Mouse (Mus musculus) erythroblast, embryonic 14.5 days (primary cell): ENCODE measurements around the gene Pigg. TPM values are rescaled to one million over a fixed set of nuclear protein-coding genes. Genes with fewer than 3 reads are reported as not detected.

Source experiments
- H3K27me3 ChIP-seq: 2 replicates; pipeline ENCODE4 v1.6.1; 2012; ENCODE audit warnings: inconsistent platforms; ENCODE audit not compliant: control insufficient read depth
- H3K36me3 ChIP-seq: 2 replicates; pipeline ENCODE4 v1.6.1; 2012; ENCODE audit warnings: mild to moderate bottlenecking, inconsistent platforms; ENCODE audit not compliant: control insufficient read depth
- H3K4me1 ChIP-seq: 2 replicates; pipeline ENCODE4 v1.6.1; 2012; ENCODE audit warnings: inconsistent platforms; ENCODE audit not compliant: control insufficient read depth
- H3K4me3 ChIP-seq: replicated peaks from 2 replicates; pipeline ENCODE3; 2012; ENCODE audit warnings: moderate library complexity, mild to moderate bottlenecking, inconsistent platforms
- H3K9me3 ChIP-seq: 2 replicates; pipeline ENCODE4 v1.6.1; 2012; ENCODE audit warnings: low read length, inconsistent platforms, mixed read lengths; ENCODE audit not compliant: control insufficient read depth
- GATA1 ChIP-seq: IDR thresholded peaks from 2 replicates; pipeline ENCODE4 v1.6.1; 2012; ENCODE audit warnings: low read length, inconsistent platforms, mixed read lengths
- TAL1 ChIP-seq: IDR thresholded peaks from 3 replicates; pipeline ENCODE4 v1.6.1; 2012; ENCODE audit warnings: low read length, inconsistent platforms, mixed read lengths
- polyA plus RNA-seq: library from polyadenylated mRNA; stranded (reverse); fragments of >175 nt; gene quantifications from 2 replicates; pipeline ENCODE4 v1.2.3, GENCODE M21; 2012

Pigg gene
- polyA plus RNA-seq, 1 experiment: 0.09 TPM

- H3K36me3 ChIP-seq: no peaks in the 10 kb centered on the region
- H3K4me1 ChIP-seq: no peaks in the 10 kb centered on the region
- no peaks in the 10 kb centered on the region for H3K9me3 ChIP-seq
- peaks cover 4% of the 10 kb centered on the region for H3K27me3 ChIP-seq
- H3K4me3 ChIP-seq: no peak overlapping the region
- TF ChIP-seq TAL1 (no peak), GATA1 (no peak)
These were observed 77.3 kb downstream of the Pigg start for GRCm38 (mm10) chr5:108389744-108390143.

Other genes starting within 250 kb of the Pigg start
- gene Mtf2, start 246.9 kb upstream of the Pigg start, polyA plus RNA-seq: 0.27 and 0.46 TPM in 2 replicates
- 0.74 and 0.80 TPM in 2 replicates for gene Tmed5, start 180.0 kb upstream of the Pigg start, polyA plus RNA-seq
- 0.05 and 0.07 TPM in 2 replicates for gene Ccdc18, start 179.7 kb upstream of the Pigg start, polyA plus RNA-seq
- 0.88 and 1.4 TPM in 2 replicates for gene Dr1, start 43.7 kb upstream of the Pigg start, polyA plus RNA-seq
- gene Gm42517, start 55.3 kb downstream of the Pigg start, polyA plus RNA-seq: 0.02 and 0.03 TPM in 2 replicates
- gene Pde6b, start 75.8 kb downstream of the Pigg start, polyA plus RNA-seq: not detected in 2 replicates
- 22.6 and 24.2 TPM in 2 replicates for gene Atp5k, start 121.8 kb downstream of the Pigg start, polyA plus RNA-seq
- not detected in 2 replicates for gene Mfsd7a, start 136.3 kb downstream of the Pigg start, polyA plus RNA-seq
- 0.36 and 0.60 TPM in 2 replicates for gene Pcgf3, start 148.6 kb downstream of the Pigg start, polyA plus RNA-seq
- 0.05 TPM in 1 of 2 replicates, not detected in the other for gene Cplx1, start 237.4 kb downstream of the Pigg start, polyA plus RNA-seq